Mouse (Mus musculus) cerebellum, adult 2 months (tissue): ENCODE measurements around the gene Ptpn6.

Experiments
- CTCF ChIP-seq: fragments of 200-500 bp; IDR thresholded peaks from 2 replicates; pipeline ENCODE4 v1.5.1; 2011; ENCODE audit warnings: low read depth, mild to moderate bottlenecking, control low read depth, low read length, moderate library complexity, borderline replicate concordance; ENCODE audit not compliant: insufficient read depth
- POLR2A ChIP-seq: fragments of 200-500 bp; IDR thresholded peaks from 2 replicates; pipeline ENCODE4 v1.6.1; 2011; ENCODE audit warnings: low read length, control low read depth, borderline replicate concordance; ENCODE audit not compliant: insufficient read depth

DNA sequence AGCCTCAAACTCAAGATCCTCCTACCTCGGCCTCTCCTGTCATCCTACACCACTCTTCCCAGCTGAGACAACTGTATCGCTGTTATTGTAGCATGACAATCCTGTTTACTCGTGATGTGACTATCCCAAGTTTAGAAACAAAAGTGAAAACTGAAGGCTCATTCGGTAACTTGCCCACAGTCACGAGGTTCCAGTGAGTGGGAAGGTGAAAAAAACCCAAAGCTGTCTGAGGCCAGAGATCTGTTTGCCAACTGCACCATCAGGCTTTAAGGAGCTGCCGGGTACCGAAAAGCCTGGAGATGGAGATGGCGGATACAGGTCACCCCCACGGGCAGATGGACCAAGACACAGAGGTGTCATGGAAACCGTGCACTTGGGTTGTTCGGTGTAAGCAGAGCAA lies 1.5 kb downstream of the Ptpn6 start:
- no peak for TF ChIP-seq CTCF
- no peak for TF ChIP-seq POLR2A
